Mouse (Mus musculus): Measurements from ENCODE around the gene Etv2. TPM values are rescaled to one million over a fixed set of nuclear protein-coding genes. Genes with fewer than 3 reads are reported as not detected.

Gene Etv2
- not detected for polyA plus RNA-seq (2014; fragmentation: Illumina TruSeq; extraction: RNeasy Lipid Tissue Mini Kit (QIAGEN cat#74804); ENCODE audit: low read depth, low replicate concordance)

DNA sequence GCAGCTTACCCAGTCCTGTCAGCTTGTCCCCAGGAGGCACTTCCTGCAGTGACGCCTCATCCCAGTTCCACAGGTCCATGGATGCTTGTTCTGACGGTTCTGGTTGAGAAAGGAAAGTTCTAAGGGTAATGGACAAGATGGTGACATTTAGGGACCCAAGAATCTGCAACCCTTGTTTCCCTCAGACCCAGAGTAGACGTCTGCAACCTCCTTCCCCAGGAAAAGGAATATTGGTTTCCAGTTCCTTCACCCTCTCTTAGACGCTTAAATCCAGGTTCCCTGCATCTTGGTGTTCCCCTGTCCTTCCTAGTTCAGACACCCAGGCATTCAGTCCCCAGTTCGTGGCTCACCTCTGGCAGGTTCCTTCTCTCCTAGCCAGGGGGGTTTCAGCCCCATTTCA, at the start of gene Etv2:
Gene Etv2, minus strand, starts transcription at position 101 of the 400 bp plus-strand sequence.

GRCm38 (mm10) chr7:30671480-30671879, 35.8 kb upstream of the Etv2 start, which contains the start of gene Pmis2:
Gene Pmis2 (minus strand): TSS chr7:30671605.

DNA sequence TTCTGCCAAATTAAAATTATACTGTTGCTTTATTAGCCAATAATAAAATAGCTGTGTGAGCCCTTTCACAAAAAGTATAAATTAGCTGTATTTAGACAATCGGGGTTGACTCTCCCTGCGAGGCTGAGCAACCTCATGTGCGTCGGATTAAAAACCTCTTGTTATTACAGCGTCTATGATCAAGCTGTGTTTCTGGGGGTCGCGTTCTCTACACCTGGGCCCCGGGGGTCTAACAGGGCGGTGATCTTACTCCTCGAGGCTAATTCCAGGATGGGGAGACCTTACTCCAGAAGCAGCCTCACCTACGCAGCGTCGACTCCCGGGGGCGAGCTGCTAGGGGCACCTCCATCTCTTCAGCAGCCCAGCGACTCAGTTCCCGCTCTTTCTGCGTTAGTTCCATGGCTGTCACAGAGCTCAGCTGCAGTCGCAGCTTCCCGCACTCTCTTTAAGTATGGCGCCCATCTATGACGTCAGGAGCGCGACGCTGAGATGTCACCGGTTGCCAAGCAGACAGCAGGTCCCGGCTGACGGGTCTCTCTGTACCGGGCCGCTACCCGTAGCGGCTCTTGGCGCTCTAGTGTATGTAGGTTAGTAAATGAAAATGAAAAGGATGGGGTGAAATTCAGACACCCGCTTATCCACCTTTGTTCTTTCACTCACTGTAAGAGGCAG, 29.0 kb upstream of the Etv2 start, which contains the start of gene Haus5:
Gene Haus5, minus strand, starts transcription at position 466 of the 672 bp plus-strand sequence.

DNA sequence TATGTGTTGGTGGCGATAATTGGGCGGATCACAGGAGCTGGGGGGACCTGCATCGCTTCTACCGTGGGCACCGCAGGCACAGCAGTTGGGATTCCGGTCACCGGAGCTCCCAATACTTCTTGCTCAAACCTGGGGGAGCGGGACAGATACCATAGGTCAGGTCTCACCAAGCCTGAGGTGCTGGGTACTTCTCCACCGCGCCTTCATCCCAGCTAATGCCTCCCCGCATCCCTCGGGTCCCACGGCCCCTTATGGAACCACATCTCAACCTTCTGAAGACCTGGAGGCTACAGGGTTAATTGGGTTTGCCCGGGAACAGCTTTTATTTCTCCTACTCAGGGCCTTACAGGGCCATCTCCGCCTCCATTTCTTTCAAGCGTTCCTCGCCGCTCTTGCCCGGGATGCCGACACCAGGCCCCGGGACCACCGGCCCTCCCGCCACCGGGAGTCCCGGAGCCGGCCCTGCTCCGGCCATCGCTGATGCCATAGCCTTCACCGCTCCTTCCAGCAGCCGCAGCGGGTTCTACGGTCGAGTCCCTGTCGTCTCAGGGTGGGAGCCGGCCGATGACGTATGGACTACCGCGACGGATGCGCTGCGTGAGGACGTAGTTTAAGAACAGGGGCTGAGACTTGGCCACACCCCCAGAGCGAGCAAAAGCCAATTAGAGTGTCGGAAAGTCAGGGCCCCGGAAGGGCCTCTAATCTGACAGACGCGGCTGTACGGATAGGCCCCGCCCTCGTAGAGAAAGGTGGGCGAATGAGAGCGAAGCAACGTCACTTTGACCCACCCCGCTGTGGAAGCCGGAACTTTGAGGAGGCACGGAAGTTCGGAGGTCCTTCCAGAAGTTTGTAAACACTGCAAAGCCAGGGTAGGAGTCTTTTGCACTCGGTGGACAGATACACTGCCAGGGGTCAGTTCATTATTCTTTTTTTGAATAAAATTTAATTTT, 14.2 kb upstream of the Etv2 start, which contains the start of gene Rbm42:
Gene Rbm42, minus strand, starts transcription at position 727 of the 950 bp plus-strand sequence.

DNA sequence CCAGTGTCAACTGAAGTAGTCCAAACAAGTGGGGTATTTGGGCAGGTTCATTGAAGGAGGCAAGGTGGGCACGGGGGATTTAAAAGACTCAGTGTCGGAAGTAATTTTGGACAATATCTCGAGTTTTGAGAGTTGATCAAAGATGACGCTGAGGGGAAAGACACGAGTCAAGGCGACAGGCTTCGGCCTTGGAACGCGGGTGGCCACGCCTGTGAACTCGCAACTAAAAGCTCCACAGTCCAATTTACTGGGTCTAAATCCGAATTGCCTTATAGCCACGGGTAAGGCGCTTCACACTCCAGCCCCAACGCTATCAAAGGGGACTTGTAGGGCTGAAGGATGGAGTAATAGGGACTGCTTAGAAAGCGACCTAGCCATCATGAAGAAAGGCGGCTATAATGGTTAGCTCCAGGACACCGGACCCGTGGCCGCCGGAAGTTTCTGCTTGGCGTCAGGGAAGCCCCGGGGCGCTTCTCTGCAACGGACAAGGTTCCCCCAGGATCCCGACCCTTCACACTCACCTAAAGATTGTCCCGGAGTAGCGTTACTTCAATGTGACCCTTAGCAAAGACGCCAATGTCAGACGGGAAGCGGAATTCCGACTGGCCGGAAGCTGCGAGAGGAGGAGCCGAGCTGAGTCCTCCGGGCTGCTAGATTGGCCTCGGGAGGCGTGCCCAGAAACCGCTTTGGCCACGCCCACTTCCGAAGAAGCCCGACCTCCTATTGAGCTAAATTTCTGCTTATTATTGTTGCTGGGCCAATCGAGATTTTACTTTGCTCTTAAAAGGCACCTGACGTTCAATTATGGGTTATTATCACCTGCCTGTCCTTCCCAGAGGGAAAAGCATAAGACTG, 9.9 kb downstream of the Etv2 start, which contains the start of gene Cox6b1:
Gene Cox6b1, minus strand, starts transcription at position 622 of the 855 bp plus-strand sequence.

DNA sequence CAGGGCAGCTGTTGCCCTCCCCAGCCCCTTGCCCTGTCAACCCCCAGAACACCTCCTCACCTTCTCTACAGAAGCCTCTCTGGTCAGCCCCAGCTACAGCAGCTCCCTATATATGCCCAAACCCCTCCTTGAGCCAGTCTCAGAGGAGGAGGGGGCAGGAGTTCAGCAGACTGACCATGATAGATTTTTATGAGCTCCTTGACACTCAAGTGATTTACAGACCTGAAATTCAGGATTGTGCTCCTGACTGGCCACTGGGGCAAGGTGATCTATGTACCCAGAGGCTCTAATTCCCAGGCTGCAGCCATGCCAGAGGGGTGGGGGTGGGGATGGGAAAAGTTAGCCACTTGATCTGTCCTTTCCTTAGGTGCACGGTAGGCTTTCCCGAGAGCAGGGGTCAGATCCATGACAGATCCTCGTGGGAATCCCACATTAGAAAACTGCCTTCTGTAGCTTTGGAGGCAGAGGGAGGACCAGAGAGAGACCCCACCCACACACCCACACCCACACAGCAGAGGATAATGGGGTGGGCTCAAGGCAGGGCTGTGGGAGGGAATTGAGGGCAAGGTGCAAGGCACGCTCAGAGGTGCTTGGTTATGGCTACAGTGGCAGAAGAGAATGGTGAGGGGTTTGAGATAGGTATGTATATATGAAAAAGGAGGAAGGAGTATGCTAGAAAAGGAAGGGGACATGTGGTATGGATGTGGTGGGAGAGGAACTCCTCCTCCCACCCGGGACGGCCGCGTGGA, 22.8 kb downstream of the Etv2 start, which contains the start of gene Upk1a:
Gene Upk1a, minus strand, starts transcription at position 194 of the 749 bp plus-strand sequence.

DNA sequence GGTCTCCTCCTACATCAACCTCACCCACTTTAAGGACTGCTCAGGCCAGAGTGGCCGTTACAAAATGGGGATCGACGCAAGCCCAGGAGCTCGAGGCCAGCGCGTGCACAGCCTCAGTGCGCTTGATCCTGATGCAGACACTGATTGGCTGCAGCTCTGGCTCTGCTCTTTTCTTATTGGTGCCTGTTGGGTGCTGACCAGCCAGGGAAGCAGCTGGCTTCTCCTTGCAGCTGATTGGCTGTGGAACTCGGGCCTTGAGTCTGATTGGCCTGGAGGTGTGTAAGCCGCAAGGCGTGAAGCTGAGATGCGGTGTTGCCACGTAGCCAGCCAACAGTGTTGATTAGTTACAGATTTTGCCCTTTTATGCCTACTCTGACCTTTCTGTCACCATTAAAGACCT, 36.9 kb downstream of the Etv2 start, which contains the start of gene Zbtb32:
Gene Zbtb32, minus strand, starts transcription at position 124 of the 400 bp plus-strand sequence.

DNA sequence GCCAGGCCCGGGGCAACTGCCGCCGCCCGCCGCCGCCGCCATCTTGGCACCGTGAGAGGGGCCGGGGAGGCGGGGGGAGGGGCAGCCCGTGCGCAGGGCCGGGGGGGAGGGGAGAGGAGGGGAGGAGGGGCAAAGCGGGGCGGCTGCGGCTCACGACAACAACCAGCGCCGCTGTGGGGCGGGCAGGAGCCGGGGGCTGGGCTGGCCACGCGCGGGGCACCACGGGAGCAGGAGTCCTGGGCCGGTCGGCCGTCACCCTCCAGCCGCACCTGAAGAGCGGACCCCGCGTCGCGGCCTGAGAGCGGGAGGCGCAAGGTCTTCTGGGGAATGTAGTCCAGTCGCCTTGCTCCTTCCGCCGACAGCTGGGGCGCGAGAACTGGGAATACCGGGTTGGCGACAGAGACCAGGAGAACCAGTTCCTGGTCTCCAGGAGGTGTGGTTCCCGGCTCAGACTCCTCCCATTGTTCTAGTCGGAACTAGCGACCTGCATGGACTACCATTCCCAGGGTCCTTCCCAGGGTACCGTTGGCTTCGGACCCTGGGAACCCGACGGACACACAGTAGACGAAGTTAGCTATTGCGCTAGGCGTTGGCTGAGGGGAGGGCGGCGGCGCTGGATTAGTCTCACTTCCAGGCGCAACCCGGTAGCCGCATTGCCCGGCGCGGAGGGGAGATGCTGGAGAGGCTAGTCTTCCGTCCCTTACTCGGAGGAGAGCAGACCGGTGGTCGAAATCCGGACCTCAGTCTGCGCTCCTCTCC, 46.8 kb downstream of the Etv2 start, which contains the start of gene Kmt2b:
Gene Kmt2b, minus strand, starts transcription at position 51 of the 759 bp plus-strand sequence.

Other genes starting within 250 kb of the Etv2 start
- 3.2 TPM for gene Tyrobp, start 222.1 kb downstream of the Etv2 start, polyA plus RNA-seq (2014; fragmentation: Illumina TruSeq; extraction: RNeasy Lipid Tissue Mini Kit (QIAGEN cat#74804); ENCODE audit: low read depth, low replicate concordance)
- gene Hcst, start 216.0 kb downstream of the Etv2 start, polyA plus RNA-seq (2014; fragmentation: Illumina TruSeq; extraction: RNeasy Lipid Tissue Mini Kit (QIAGEN cat#74804); ENCODE audit: low read depth, low replicate concordance): not detected
- gene Nfkbid, start 214.1 kb downstream of the Etv2 start, polyA plus RNA-seq (2014; fragmentation: Illumina TruSeq; extraction: RNeasy Lipid Tissue Mini Kit (QIAGEN cat#74804); ENCODE audit: low read depth, low replicate concordance): not detected
- 8.6 TPM for gene Aplp1, start 190.3 kb downstream of the Etv2 start, polyA plus RNA-seq (2014; fragmentation: Illumina TruSeq; extraction: RNeasy Lipid Tissue Mini Kit (QIAGEN cat#74804); ENCODE audit: low read depth, low replicate concordance)
- not detected for gene Kirrel2, start 178.2 kb downstream of the Etv2 start, polyA plus RNA-seq (2014; fragmentation: Illumina TruSeq; extraction: RNeasy Lipid Tissue Mini Kit (QIAGEN cat#74804); ENCODE audit: low read depth, low replicate concordance)
- not detected for gene Nphs1, start 177.5 kb downstream of the Etv2 start, polyA plus RNA-seq (2014; fragmentation: Illumina TruSeq; extraction: RNeasy Lipid Tissue Mini Kit (QIAGEN cat#74804); ENCODE audit: low read depth, low replicate concordance)
- gene Prodh2, start 142.2 kb downstream of the Etv2 start, polyA plus RNA-seq (2014; fragmentation: Illumina TruSeq; extraction: RNeasy Lipid Tissue Mini Kit (QIAGEN cat#74804); ENCODE audit: low read depth, low replicate concordance): not detected
- 0.23 TPM for gene Arhgap33, start 100.8 kb downstream of the Etv2 start, polyA plus RNA-seq (2014; fragmentation: Illumina TruSeq; extraction: RNeasy Lipid Tissue Mini Kit (QIAGEN cat#74804); ENCODE audit: low read depth, low replicate concordance)
- 50.0 TPM for gene Hspb6, start 83.7 kb downstream of the Etv2 start, polyA plus RNA-seq (2014; fragmentation: Illumina TruSeq; extraction: RNeasy Lipid Tissue Mini Kit (QIAGEN cat#74804); ENCODE audit: low read depth, low replicate concordance)
- gene Proser3, start 83.6 kb downstream of the Etv2 start, polyA plus RNA-seq (2014; fragmentation: Illumina TruSeq; extraction: RNeasy Lipid Tissue Mini Kit (QIAGEN cat#74804); ENCODE audit: low read depth, low replicate concordance): 1.5 TPM
- gene Lin37, start 76.0 kb downstream of the Etv2 start, polyA plus RNA-seq (2014; fragmentation: Illumina TruSeq; extraction: RNeasy Lipid Tissue Mini Kit (QIAGEN cat#74804); ENCODE audit: low read depth, low replicate concordance): 6.5 TPM
- gene U2af1l4, start 72.6 kb downstream of the Etv2 start, polyA plus RNA-seq (2014; fragmentation: Illumina TruSeq; extraction: RNeasy Lipid Tissue Mini Kit (QIAGEN cat#74804); ENCODE audit: low read depth, low replicate concordance): 13.9 TPM
- gene Gm49396, start 72.5 kb downstream of the Etv2 start, polyA plus RNA-seq (2014; fragmentation: Illumina TruSeq; extraction: RNeasy Lipid Tissue Mini Kit (QIAGEN cat#74804); ENCODE audit: low read depth, low replicate concordance): 3.4 TPM
- gene Psenen, start 72.2 kb downstream of the Etv2 start, polyA plus RNA-seq (2014; fragmentation: Illumina TruSeq; extraction: RNeasy Lipid Tissue Mini Kit (QIAGEN cat#74804); ENCODE audit: low read depth, low replicate concordance): 31.7 TPM
- gene Igflr1, start 70.4 kb downstream of the Etv2 start, polyA plus RNA-seq (2014; fragmentation: Illumina TruSeq; extraction: RNeasy Lipid Tissue Mini Kit (QIAGEN cat#74804); ENCODE audit: low read depth, low replicate concordance): not detected
- 5.8 TPM for gene Kmt2b, start 47.1 kb downstream of the Etv2 start, polyA plus RNA-seq (2014; fragmentation: Illumina TruSeq; extraction: RNeasy Lipid Tissue Mini Kit (QIAGEN cat#74804); ENCODE audit: low read depth, low replicate concordance)
- not detected for gene Zbtb32, start 36.9 kb downstream of the Etv2 start, polyA plus RNA-seq (2014; fragmentation: Illumina TruSeq; extraction: RNeasy Lipid Tissue Mini Kit (QIAGEN cat#74804); ENCODE audit: low read depth, low replicate concordance)
- not detected for gene Upk1a, start 23.0 kb downstream of the Etv2 start, polyA plus RNA-seq (2014; fragmentation: Illumina TruSeq; extraction: RNeasy Lipid Tissue Mini Kit (QIAGEN cat#74804); ENCODE audit: low read depth, low replicate concordance)
- gene Cox6b1, start 9.7 kb downstream of the Etv2 start, polyA plus RNA-seq (2014; fragmentation: Illumina TruSeq; extraction: RNeasy Lipid Tissue Mini Kit (QIAGEN cat#74804); ENCODE audit: low read depth, low replicate concordance): 1,385 TPM
- not detected for gene Rbm42, start 14.5 kb upstream of the Etv2 start, polyA plus RNA-seq (2014; fragmentation: Illumina TruSeq; extraction: RNeasy Lipid Tissue Mini Kit (QIAGEN cat#74804); ENCODE audit: low read depth, low replicate concordance)
- 2.0 TPM for gene Haus5, start 29.1 kb upstream of the Etv2 start, polyA plus RNA-seq (2014; fragmentation: Illumina TruSeq; extraction: RNeasy Lipid Tissue Mini Kit (QIAGEN cat#74804); ENCODE audit: low read depth, low replicate concordance)
- not detected for gene Pmis2, start 35.8 kb upstream of the Etv2 start, polyA plus RNA-seq (2014; fragmentation: Illumina TruSeq; extraction: RNeasy Lipid Tissue Mini Kit (QIAGEN cat#74804); ENCODE audit: low read depth, low replicate concordance)
- not detected for gene 2200002J24Rik, start 63.1 kb upstream of the Etv2 start, polyA plus RNA-seq (2014; fragmentation: Illumina TruSeq; extraction: RNeasy Lipid Tissue Mini Kit (QIAGEN cat#74804); ENCODE audit: low read depth, low replicate concordance)
- not detected for gene Atp4a, start 76.4 kb upstream of the Etv2 start, polyA plus RNA-seq (2014; fragmentation: Illumina TruSeq; extraction: RNeasy Lipid Tissue Mini Kit (QIAGEN cat#74804); ENCODE audit: low read depth, low replicate concordance)
- gene Tmem147, start 93.7 kb upstream of the Etv2 start, polyA plus RNA-seq (2014; fragmentation: Illumina TruSeq; extraction: RNeasy Lipid Tissue Mini Kit (QIAGEN cat#74804); ENCODE audit: low read depth, low replicate concordance): 14.1 TPM
- not detected for gene Gapdhs, start 107.8 kb upstream of the Etv2 start, polyA plus RNA-seq (2014; fragmentation: Illumina TruSeq; extraction: RNeasy Lipid Tissue Mini Kit (QIAGEN cat#74804); ENCODE audit: low read depth, low replicate concordance)
- gene Sbsn, start 115.6 kb upstream of the Etv2 start, polyA plus RNA-seq (2014; fragmentation: Illumina TruSeq; extraction: RNeasy Lipid Tissue Mini Kit (QIAGEN cat#74804); ENCODE audit: low read depth, low replicate concordance): 12.7 TPM
- 7.0 TPM for gene Dmkn, start 127.9 kb upstream of the Etv2 start, polyA plus RNA-seq (2014; fragmentation: Illumina TruSeq; extraction: RNeasy Lipid Tissue Mini Kit (QIAGEN cat#74804); ENCODE audit: low read depth, low replicate concordance)
- not detected for gene Krtdap, start 152.0 kb upstream of the Etv2 start, polyA plus RNA-seq (2014; fragmentation: Illumina TruSeq; extraction: RNeasy Lipid Tissue Mini Kit (QIAGEN cat#74804); ENCODE audit: low read depth, low replicate concordance)
- 1.3 TPM for gene Ffar2, start 187.9 kb upstream of the Etv2 start, polyA plus RNA-seq (2014; fragmentation: Illumina TruSeq; extraction: RNeasy Lipid Tissue Mini Kit (QIAGEN cat#74804); ENCODE audit: low read depth, low replicate concordance)
- gene Ffar3, start 220.3 kb upstream of the Etv2 start, polyA plus RNA-seq (2014; fragmentation: Illumina TruSeq; extraction: RNeasy Lipid Tissue Mini Kit (QIAGEN cat#74804); ENCODE audit: low read depth, low replicate concordance): not detected
- not detected for gene Ffar1, start 225.7 kb upstream of the Etv2 start, polyA plus RNA-seq (2014; fragmentation: Illumina TruSeq; extraction: RNeasy Lipid Tissue Mini Kit (QIAGEN cat#74804); ENCODE audit: low read depth, low replicate concordance)
- not detected for gene Cd22, start 244.5 kb upstream of the Etv2 start, polyA plus RNA-seq (2014; fragmentation: Illumina TruSeq; extraction: RNeasy Lipid Tissue Mini Kit (QIAGEN cat#74804); ENCODE audit: low read depth, low replicate concordance)